Mouse (Mus musculus) midbrain, embryonic 12.5 days (tissue): Measurements from ENCODE around the gene Eif2b5. TPM values are rescaled to one million over a fixed set of nuclear protein-coding genes. Genes with fewer than 3 reads are reported as not detected.
"Not testable (repeated sequence)": the region's sequence is repeated elsewhere in the genome, so short reads cannot be mapped to it uniquely, and the experiment has no call there.

Experiments
- ATAC-seq: fragments of 200-750 bp; cut with Nextera tagmentation; 2 replicates; pipeline ENCODE4 v1.8.0; 2017; ENCODE audit warnings: low read depth, moderate TSS enrichment, moderate library complexity; ENCODE audit not compliant: low FRiP score
- H3K27ac ChIP-seq: fragments of 300-500 bp; sonication (generic); replicated peaks from 2 replicates; pipeline ENCODE4 v1.5.1; 2016; ENCODE audit warnings: mild to moderate bottlenecking
- H3K27me3 ChIP-seq: fragments of 300-500 bp; sonication (generic); 2 replicates; pipeline ENCODE4 v1.6.1; 2016; ENCODE audit warnings: mild to moderate bottlenecking
- H3K36me3 ChIP-seq: fragments of 300-500 bp; sonication (generic); 2 replicates; pipeline ENCODE4 v1.6.1; 2016
- H3K4me1 ChIP-seq: fragments of 300-500 bp; sonication (generic); 2 replicates; pipeline ENCODE4 v1.6.1; 2016
- H3K4me2 ChIP-seq: fragments of 300-500 bp; sonication (generic); replicated peaks from 2 replicates; pipeline ENCODE4 v1.6.1; 2016; ENCODE audit warnings: mild to moderate bottlenecking, moderate library complexity
- H3K4me3 ChIP-seq: fragments of 300-500 bp; sonication (generic); 2 replicates; pipeline ENCODE4 v1.5.1; 2016; ENCODE audit warnings: mild to moderate bottlenecking
- H3K9ac ChIP-seq: fragments of 300-500 bp; sonication (generic); replicated peaks from 2 replicates; pipeline ENCODE4 v1.6.1; 2016; ENCODE audit warnings: mild to moderate bottlenecking, moderate library complexity
- H3K9me3 ChIP-seq: fragments of 300-500 bp; sonication (generic); 2 replicates; pipeline ENCODE4 v1.6.1; 2016; ENCODE audit warnings: mild to moderate bottlenecking
- WGBS: fragments of 180-500 bp; shearing (Covaris S2); methylation state at CpG from one replicate; pipeline ENCODE4 v1.1.7; 2016; 5-methylcytosine and 5-hydroxymethylcytosine counted together
- polyA plus RNA-seq: library from polyadenylated mRNA; unstranded; fragments of >200 nt; fragmentation: Nextera tagmentation; extraction: Ambion mirVana; gene quantifications from 2 replicates; pipeline ENCODE4 v1.2.1, GENCODE M21; 2016

Gene Eif2b5
- 120 and 136 TPM in 2 replicates for polyA plus RNA-seq

DNA sequence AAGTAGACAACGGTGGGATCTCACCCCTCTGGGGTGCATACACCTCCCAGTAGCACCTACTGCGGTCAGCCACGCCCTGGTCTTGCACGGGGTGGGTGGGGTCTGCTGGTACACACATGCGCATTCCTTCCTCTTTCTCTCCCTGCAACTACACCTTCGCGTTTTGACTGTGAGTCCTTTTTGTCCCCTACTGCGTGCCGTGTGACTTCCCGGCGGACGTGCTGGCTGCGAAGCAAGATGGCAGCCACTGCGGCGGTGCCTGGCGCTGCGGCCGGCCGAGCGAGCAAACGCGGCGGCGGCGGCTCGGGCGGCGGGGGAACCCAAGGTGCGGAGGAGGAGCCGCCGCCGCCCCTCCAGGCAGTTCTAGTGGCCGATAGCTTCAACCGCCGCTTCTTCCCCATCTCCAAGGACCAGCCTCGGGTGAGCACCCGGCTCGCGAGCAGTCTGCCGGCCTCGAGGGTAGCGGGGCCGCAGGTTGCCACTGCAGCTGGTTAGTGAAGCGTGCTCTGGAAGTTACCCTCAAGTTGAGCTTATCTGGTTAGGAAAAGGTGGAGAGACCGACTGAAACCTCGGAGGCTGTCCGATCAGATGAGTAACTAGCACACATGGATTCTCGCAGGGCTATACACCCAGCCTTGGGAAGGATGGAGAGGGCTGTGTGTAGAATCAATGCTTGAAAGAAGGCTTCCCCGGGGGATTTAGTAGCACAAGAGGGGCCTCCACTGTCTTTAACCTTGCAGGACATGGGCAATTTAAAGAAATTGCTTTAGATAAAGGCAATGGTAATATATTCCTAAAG is at the start of gene Eif2b5:
TSS of gene Eif2b5 (plus strand) at position 141 of the 799 bp plus-strand sequence.
- Histone ChIP-seq H3K9me3 (no peaks in the 10 kb centered on the region), H3K4me1 (peaks cover 18% of the 10 kb centered on the region), H3K9ac (peak within 1 kb of the TSS; percentile 84), H3K27ac (peak within 1 kb of the TSS; percentile 83), H3K4me3 (peak within 1 kb of the TSS; percentile 83), H3K4me2 (peak within 1 kb of the TSS; percentile 76), H3K36me3 (peaks cover 36% of the 10 kb centered on the region), H3K27me3 (peaks cover 18% of the 10 kb centered on the region)
- 1% methylated on average over 45 of the region's 49 CpGs for WGBS
- peak; percentile 95 for ATAC-seq

DNA sequence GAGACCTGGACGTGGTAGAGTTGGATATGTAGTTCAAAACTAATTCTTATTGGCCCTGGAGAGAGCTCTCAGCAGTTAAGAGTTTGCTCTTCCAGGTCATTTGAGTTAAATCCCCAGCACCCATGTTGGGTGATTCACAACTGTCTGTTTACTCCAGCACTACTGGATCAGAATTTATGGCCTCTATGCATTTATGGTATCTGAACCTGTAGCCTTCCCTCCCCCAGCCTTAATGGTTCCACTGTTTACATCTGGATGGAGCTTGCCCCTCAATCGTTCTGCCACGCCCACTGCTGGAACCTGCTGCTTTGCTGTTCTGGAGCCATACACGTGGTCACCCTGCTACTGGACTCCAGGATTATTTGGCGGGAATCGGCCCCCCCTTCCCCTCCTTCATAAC is 46.8 kb upstream of the Eif2b5 start:
- Histone ChIP-seq H3K36me3 (no peaks in the 10 kb centered on the region), H3K4me1 (no peaks in the 10 kb centered on the region), H3K9me3 (no peaks in the 10 kb centered on the region), H3K9ac (no peak overlapping the region), H3K27me3 (no peaks in the 10 kb centered on the region), H3K27ac (no peak overlapping the region), H3K4me2 (no peak overlapping the region), H3K4me3 (no peak overlapping the region)
- no peak for ATAC-seq
- 83% methylated on average over 6 of the region's 6 CpGs for WGBS

DNA sequence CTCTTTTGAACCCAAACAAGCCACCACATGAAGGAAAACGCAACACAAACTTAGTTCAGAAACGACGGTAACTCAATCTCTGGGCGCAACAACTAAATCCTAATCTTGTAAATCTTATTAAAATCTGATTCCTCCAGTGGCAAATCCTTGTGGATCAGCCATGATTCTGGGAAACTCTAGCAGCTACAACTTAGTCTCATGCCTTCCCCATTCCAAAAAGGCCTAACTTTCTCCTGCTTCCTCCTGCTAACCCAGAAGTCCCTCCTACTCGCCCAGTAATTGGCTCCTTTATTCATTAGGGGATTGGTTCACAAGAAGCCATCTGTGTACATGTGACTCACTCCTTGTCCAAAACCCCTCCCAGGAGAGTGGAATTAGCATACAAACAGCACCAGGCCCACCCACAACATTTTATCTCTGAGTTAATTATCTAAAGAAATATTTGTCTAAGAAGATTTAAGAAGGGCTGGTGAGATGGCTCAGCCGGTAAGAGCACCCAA is 44.4 kb upstream of the Eif2b5 start:
- Histone ChIP-seq H3K27ac (no peak overlapping the region), H3K4me2 (no peak overlapping the region), H3K27me3 (no peaks in the 10 kb centered on the region), H3K9me3 (no peaks in the 10 kb centered on the region), H3K36me3 (no peaks in the 10 kb centered on the region), H3K4me1 (no peaks in the 10 kb centered on the region), H3K4me3 (no peak overlapping the region), H3K9ac (no peak overlapping the region)
- 93% methylated on average over 6 of the region's 6 CpGs for WGBS
- ATAC-seq: no peak

DNA sequence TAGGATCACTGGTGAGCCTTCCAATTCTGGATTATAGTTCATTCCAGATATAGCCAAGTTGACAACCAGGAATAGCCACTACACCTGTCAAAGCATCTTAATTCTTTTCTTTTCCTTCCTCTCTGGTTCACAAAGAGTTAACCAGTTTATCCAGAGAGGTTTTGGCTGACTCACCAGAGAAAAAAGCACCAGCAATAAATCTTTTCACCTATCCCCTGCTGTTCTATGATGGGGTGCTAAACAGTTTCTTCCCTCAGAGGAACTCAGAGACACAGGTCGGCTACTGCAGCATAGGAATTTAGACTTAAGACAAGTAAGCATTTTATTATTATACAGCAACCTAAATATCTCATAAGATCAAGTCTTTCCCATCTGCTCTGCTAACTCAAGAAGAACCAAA is 42.5 kb upstream of the Eif2b5 start:
- Histone ChIP-seq H3K27me3 (no peaks in the 10 kb centered on the region), H3K9ac (no peak overlapping the region), H3K4me1 (no peaks in the 10 kb centered on the region), H3K36me3 (no peaks in the 10 kb centered on the region), H3K27ac (no peak overlapping the region), H3K9me3 (no peaks in the 10 kb centered on the region), H3K4me3 (no peak overlapping the region), H3K4me2 (no peak overlapping the region)
- ATAC-seq: no peak
- WGBS: 44% methylated on average over 1 of the region's 1 CpGs

DNA sequence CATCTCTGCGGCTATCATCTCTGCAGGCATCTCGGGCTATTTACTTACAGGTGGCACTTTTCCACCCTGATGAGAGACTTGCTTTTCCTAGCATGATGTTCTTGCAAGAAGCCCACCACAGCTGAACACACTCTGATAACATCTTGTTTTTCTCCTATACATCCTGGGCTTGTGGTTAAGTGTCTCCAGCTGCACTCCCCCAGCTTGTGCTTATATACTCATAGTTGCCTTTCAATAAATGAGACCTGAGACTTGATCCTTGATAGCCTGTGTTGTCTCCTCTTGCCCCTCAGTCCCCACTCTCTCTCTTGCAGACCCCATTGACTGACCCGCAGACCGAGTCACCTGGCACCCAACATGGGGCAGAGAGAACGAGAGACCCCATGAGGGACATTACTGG is 39.9 kb upstream of the Eif2b5 start:
- not testable (repeated sequence) for ATAC-seq, H3K4me1 ChIP-seq
- 93% methylated on average over 5 of the region's 5 CpGs for WGBS

DNA sequence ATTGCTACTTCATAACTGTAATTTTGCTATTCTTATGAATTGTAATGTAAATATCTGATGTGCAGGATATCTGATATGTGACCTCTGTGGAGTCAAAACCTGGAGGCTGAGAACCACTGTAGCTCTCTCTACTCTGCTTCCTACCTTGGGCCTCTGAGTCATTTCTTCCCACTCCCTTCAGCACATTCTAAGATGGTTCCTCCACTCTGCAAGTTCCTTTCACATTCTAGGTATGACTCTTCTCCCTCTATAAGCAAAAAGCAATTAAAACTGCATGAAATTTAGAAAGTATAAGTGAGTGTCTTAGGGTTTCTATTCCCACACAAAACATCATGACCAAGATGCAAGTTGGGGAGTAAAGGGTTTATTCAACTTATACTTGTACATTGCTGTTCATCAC is 33.9 kb upstream of the Eif2b5 start:
- no peak overlapping the region for H3K4me3 ChIP-seq
- no peak overlapping the region for H3K4me2 ChIP-seq
- H3K27me3 ChIP-seq: no peaks in the 10 kb centered on the region
- H3K36me3 ChIP-seq: no peaks in the 10 kb centered on the region
- no peaks in the 10 kb centered on the region for H3K4me1 ChIP-seq
- no peak overlapping the region for H3K9ac ChIP-seq
- no peaks in the 10 kb centered on the region for H3K9me3 ChIP-seq
- no peak overlapping the region for H3K27ac ChIP-seq
- no peak for ATAC-seq

More for the DNA sequence above, 39.9 kb upstream of the Eif2b5 start:
- H3K36me3 ChIP-seq, H3K4me3 ChIP-seq, H3K9ac ChIP-seq, H3K27ac ChIP-seq, H3K27me3 ChIP-seq, H3K4me2 ChIP-seq, H3K9me3 ChIP-seq: not testable (repeated sequence)

DNA sequence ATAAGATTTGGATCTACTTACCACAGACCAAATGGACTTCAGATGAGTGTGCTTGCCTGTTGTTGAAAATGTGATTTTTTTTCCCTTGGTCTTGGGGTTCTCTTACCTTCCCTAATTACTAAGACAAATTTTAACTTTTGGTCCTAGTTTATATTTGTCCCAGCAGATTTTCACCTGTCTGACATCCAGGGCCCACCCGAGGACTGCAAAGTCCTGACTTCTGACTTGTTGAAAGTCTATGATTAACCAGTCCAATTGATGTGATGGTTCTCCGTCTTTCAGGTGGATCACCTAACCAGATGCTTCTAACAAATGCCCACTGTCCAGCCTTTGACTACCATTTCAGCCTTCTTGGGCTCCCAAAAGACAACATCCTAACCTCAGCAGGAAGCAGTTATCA is 27.6 kb upstream of the Eif2b5 start:
- no peak overlapping the region for H3K4me3 ChIP-seq
- no peak for ATAC-seq
- H3K9ac ChIP-seq: no peak overlapping the region
- no peaks in the 10 kb centered on the region for H3K4me1 ChIP-seq
- no peaks in the 10 kb centered on the region for H3K27me3 ChIP-seq
- H3K36me3 ChIP-seq: no peaks in the 10 kb centered on the region
- H3K4me2 ChIP-seq: no peak overlapping the region
- H3K27ac ChIP-seq: no peak overlapping the region
- H3K9me3 ChIP-seq: no peaks in the 10 kb centered on the region
- WGBS: 90% methylated on average over 2 of the region's 2 CpGs

DNA sequence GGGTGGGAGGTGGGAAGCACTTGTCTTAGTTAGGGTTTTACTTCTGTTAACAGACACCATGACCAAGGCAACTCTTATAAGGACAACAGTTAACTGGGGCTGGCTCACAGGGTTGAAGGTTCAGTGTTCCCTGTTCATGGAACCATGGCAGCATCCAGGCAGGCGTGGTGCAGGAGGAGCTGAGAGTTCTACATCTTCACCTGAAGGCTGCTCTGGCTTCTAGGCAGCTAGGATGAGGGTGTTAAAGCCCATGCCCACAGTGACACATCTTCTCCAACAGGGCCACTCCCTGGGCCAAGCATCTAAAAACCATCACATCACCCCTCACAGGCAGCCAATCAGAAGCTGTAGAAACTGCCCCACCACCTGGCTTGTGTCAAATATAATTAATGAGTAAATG is 26.9 kb upstream of the Eif2b5 start:
- Histone ChIP-seq H3K27me3 (no peaks in the 10 kb centered on the region), H3K9ac (no peak overlapping the region), H3K4me1 (no peaks in the 10 kb centered on the region), H3K9me3 (no peaks in the 10 kb centered on the region), H3K27ac (no peak overlapping the region), H3K4me2 (no peak overlapping the region), H3K4me3 (no peak overlapping the region), H3K36me3 (no peaks in the 10 kb centered on the region)
- no peak for ATAC-seq
- 63% methylated on average over 1 of the region's 1 CpGs for WGBS

DNA sequence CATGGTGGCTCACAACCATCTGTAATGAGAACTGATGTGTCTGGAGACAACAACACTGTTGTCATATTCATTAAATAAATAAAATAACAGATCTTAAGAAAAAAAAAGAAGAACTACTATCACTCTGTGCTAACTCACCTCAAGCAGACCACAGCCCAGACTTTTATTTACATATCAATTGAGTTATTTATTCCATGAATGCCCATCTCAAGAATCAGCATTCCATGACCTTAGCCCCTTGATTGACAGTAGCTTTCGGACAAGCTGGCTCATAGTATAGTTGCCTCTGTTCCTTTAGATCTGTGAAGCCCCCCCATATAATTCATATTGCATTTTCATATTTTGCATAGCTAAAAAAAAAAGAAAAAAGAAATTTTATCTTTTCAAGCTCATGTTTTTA is 24.9 kb upstream of the Eif2b5 start:
- WGBS: 76% methylated on average over 1 of the region's 1 CpGs
- H3K4me1 ChIP-seq: no peaks in the 10 kb centered on the region
- H3K9me3 ChIP-seq: no peaks in the 10 kb centered on the region
- no peak overlapping the region for H3K27ac ChIP-seq
- ATAC-seq: no peak
- H3K36me3 ChIP-seq: no peaks in the 10 kb centered on the region
- H3K9ac ChIP-seq: no peak overlapping the region
- no peak overlapping the region for H3K4me3 ChIP-seq
- H3K27me3 ChIP-seq: no peaks in the 10 kb centered on the region
- no peak overlapping the region for H3K4me2 ChIP-seq

DNA sequence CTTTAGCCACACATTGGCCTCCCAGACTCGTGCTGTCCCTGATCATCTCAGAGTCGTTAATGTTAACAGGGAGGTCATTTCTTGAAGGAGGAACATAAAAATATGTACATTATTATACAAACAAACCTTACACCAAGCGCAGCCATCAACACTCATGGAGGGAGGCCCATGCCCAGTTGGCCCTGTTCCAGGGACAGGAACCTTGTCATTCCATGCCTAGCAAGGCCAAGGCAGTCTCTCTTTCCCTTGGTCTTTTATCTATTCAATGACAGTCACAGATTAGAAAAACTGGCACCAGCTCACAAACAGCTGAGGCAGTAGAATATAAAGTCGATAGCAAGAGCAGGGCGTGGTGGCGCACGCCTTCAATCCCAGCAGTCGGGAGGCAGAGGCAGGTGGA is 24.4 kb upstream of the Eif2b5 start:
- H3K27me3 ChIP-seq: no peaks in the 10 kb centered on the region
- no peaks in the 10 kb centered on the region for H3K9me3 ChIP-seq
- no peak overlapping the region for H3K4me3 ChIP-seq
- no peaks in the 10 kb centered on the region for H3K36me3 ChIP-seq
- H3K9ac ChIP-seq: no peak overlapping the region
- no peak overlapping the region for H3K27ac ChIP-seq
- H3K4me2 ChIP-seq: no peak overlapping the region
- WGBS: 91% methylated on average over 8 of the region's 8 CpGs
- no peak for ATAC-seq
- no peaks in the 10 kb centered on the region for H3K4me1 ChIP-seq

DNA sequence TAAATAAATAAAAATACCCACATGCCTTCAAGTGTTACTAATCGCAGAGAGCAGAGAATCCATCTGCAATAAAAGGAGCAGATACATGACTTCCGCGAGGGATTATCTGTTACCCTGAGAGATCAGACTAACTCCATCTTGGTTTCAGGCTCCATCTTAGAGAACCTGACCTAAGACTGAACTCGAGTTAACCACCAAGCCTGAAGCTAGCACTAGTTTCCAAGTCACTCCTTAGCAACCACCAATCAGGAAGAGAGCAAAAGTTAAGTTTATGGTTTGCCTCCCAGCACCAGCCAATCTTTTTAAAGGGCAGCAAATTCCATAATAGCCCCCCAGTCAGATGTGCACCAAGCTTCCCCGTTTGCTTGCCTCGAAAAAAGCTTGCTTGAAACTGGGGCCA is 23.8 kb upstream of the Eif2b5 start:
- no peaks in the 10 kb centered on the region for H3K9me3 ChIP-seq
- no peak overlapping the region for H3K27ac ChIP-seq
- H3K36me3 ChIP-seq: no peaks in the 10 kb centered on the region
- no peak overlapping the region for H3K4me3 ChIP-seq
- 91% methylated on average over 6 of the region's 6 CpGs for WGBS
- H3K27me3 ChIP-seq: no peaks in the 10 kb centered on the region
- H3K9ac ChIP-seq: no peak overlapping the region
- no peak overlapping the region for H3K4me2 ChIP-seq
- no peak for ATAC-seq
- no peaks in the 10 kb centered on the region for H3K4me1 ChIP-seq

DNA sequence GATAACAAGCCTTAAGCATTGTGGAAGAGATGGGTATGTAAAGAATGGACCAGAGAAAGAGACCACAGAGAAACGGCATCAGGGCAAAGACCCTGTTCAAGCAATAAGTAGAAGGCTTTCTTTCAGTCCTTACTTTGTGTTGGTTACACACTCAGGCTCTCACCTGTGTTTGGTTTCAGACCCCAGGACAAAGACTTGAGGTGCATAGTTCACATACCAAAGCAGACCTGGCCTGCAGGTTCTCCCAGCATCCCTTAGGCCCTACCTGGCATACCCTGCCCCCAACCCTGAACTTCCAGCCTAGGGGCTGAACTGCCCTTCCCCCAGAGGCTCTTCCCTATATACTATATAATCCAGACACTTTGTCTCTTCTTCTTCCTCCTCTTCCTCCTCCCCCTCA is 23.3 kb upstream of the Eif2b5 start:
- 96% methylated on average over 1 of the region's 1 CpGs for WGBS
- Histone ChIP-seq H3K9me3 (no peaks in the 10 kb centered on the region), H3K4me1 (no peaks in the 10 kb centered on the region), H3K9ac (no peak overlapping the region), H3K4me2 (no peak overlapping the region), H3K36me3 (no peaks in the 10 kb centered on the region), H3K27ac (no peak overlapping the region), H3K27me3 (no peaks in the 10 kb centered on the region), H3K4me3 (no peak overlapping the region)
- no peak for ATAC-seq

DNA sequence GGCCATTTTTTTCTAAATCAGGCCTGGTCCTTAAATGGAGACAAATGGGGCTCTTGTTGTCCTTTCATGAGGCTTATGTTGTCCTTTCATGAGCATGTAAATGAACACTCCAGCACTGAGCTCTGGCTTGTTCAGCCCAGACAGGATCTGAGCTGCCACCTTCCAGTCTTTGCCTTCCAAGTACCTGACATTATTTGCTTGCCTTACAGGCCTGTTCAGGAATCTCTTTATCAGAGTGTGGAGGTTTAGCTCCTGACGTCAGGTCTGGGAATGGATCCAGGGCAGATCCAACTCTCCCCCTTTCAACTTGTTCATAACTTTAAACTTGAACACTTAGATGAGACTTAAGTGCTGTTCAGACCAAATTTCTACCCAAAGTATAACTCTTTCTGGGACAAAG is 21.8 kb upstream of the Eif2b5 start:
- no peaks in the 10 kb centered on the region for H3K36me3 ChIP-seq
- no peak overlapping the region for H3K4me2 ChIP-seq
- H3K27me3 ChIP-seq: no peaks in the 10 kb centered on the region
- H3K4me1 ChIP-seq: no peaks in the 10 kb centered on the region
- H3K9me3 ChIP-seq: no peaks in the 10 kb centered on the region
- 72% methylated on average over 1 of the region's 1 CpGs for WGBS
- ATAC-seq: no peak
- H3K9ac ChIP-seq: no peak overlapping the region
- H3K4me3 ChIP-seq: no peak overlapping the region
- no peak overlapping the region for H3K27ac ChIP-seq
